Mouse (Mus musculus) MEL (cell line): ENCODE results near the gene Dctd. TPM values are rescaled to one million over a fixed set of nuclear protein-coding genes. Genes with fewer than 3 reads are reported as not detected.

Source experiments
- DNase-seq: peaks from one replicate; pipeline ENCODE4 v3.0.0; 2011; ENCODE audit warnings: low read depth, low spot score
- H3K27ac ChIP-seq: 2 replicates; pipeline ENCODE4 v1.5.1; 2012; ENCODE audit warnings: low read depth, mild to moderate bottlenecking, control low read depth, low read length, moderate library complexity; ENCODE audit not compliant: control insufficient read depth
- H3K27me3 ChIP-seq, 2 experiments: fragments of 150-350 bp in 1 of 2; sonication (generic) in 1 of 2; 2 replicates each; pipeline ENCODE4 v1.6.1; 2012; ENCODE audit warnings: low read length in 2 of 2, mild to moderate bottlenecking in 2 of 2, improper control_type of control experiment in 1 of 2, moderate library complexity in 1 of 2; ENCODE audit not compliant: insufficient read depth in 2 of 2, control insufficient read depth in 1 of 2
- H3K36me3 ChIP-seq, 2 experiments: 2 replicates each; pipeline ENCODE4 v1.6.1; 2012 to 2014; ENCODE audit warnings: low read length in 2 of 2, improper control_type of control experiment in 1 of 2, inconsistent platforms in 1 of 2, mild to moderate bottlenecking in 1 of 2; ENCODE audit not compliant: insufficient read depth in 2 of 2, control insufficient read depth in 1 of 2
- H3K4me1 ChIP-seq, 2 experiments: fragments of 150-350 bp in 1 of 2; sonication (generic) in 1 of 2; 2 replicates each; pipeline ENCODE4 v1.6.1; 2012; ENCODE audit warnings: low read length in 2 of 2, improper control_type of control experiment in 1 of 2, mild to moderate bottlenecking in 1 of 2; ENCODE audit not compliant: insufficient read depth in 2 of 2, control insufficient read depth in 1 of 2
- H3K4me3 ChIP-seq, 2 experiments: fragments of 150-350 bp in 1 of 2; sonication (generic) in 1 of 2; 2 replicates each; pipeline ENCODE4 v1.5.1; 2012; ENCODE audit warnings: low read depth in 2 of 2, low read length in 2 of 2, mild to moderate bottlenecking in 2 of 2, moderate library complexity in 2 of 2, control low read depth in 1 of 2, improper control_type of control experiment in 1 of 2; ENCODE audit not compliant: control insufficient read depth in 1 of 2, insufficient read depth in 1 of 2
- H3K79me2 ChIP-seq: 2 replicates; pipeline ENCODE4 v1.6.1; 2012; ENCODE audit warnings: mild to moderate bottlenecking, low read length, moderate library complexity; ENCODE audit not compliant: control insufficient read depth, poor library complexity, insufficient read depth
- H3K9ac ChIP-seq: 2 replicates; pipeline ENCODE4 v1.6.1; 2012; ENCODE audit warnings: low read depth, mild to moderate bottlenecking, control low read depth, low read length, moderate library complexity; ENCODE audit not compliant: control insufficient read depth, poor library complexity, severe bottlenecking
- H3K9me3 ChIP-seq: fragments of 150-350 bp; sonication (generic); replicated peaks from 2 replicates; pipeline ENCODE4 v1.6.1; 2012; ENCODE audit warnings: mild to moderate bottlenecking, low read length, improper control_type of control experiment, moderate library complexity; ENCODE audit not compliant: insufficient read depth
- CHD1 ChIP-seq: IDR thresholded peaks from 2 replicates; pipeline ENCODE4 v1.6.1; 2012; ENCODE audit warnings: low read depth, mild to moderate bottlenecking, inconsistent platforms, low read length, improper control_type of control experiment
- CHD2 ChIP-seq: IDR thresholded peaks from 2 replicates; pipeline ENCODE4 v1.6.1; 2011; ENCODE audit warnings: low read length, improper control_type of control experiment
- E2F4 ChIP-seq: IDR thresholded peaks from 2 replicates; pipeline ENCODE4 v1.6.1; 2011; ENCODE audit warnings: low read depth, low read length, improper control_type of control experiment, borderline replicate concordance
- GABPA ChIP-seq: IDR thresholded peaks from 2 replicates; pipeline ENCODE4 v1.6.1; 2012; ENCODE audit warnings: low read depth, mild to moderate bottlenecking, inconsistent platforms, low read length, improper control_type of control experiment, moderate library complexity
- GATA1 ChIP-seq: IDR thresholded peaks from 2 replicates; pipeline ENCODE4 v1.6.1; 2011; ENCODE audit warnings: low read depth, low read length, improper control_type of control experiment
- HCFC1 ChIP-seq: IDR thresholded peaks from 2 replicates; pipeline ENCODE4 v1.6.1; 2012; ENCODE audit warnings: low read depth, mild to moderate bottlenecking, inconsistent platforms, low read length, improper control_type of control experiment, moderate library complexity
- JUND ChIP-seq: IDR thresholded peaks from 2 replicates; pipeline ENCODE4 v1.6.1; 2011; ENCODE audit warnings: low read depth, mild to moderate bottlenecking, improper control_type of control experiment, low read length
- KAT2A ChIP-seq: conservative IDR thresholded peaks from 2 replicates; pipeline ENCODE4 v1.6.1; 2012; ENCODE audit warnings: low read depth, low read length, improper control_type of control experiment, inconsistent platforms
- MAX ChIP-seq: IDR thresholded peaks from 2 replicates; pipeline ENCODE4 v1.6.1; 2011; ENCODE audit warnings: low read length, improper control_type of control experiment
- MEF2A ChIP-seq: IDR thresholded peaks from 2 replicates; pipeline ENCODE4 v1.6.1; 2014; ENCODE audit warnings: low read depth, mild to moderate bottlenecking, inconsistent platforms, low read length, improper control_type of control experiment; ENCODE audit not compliant: poor library complexity, insufficient replicate concordance, severe bottlenecking; ENCODE audit errors: extremely low read depth
- MXI1 ChIP-seq: IDR thresholded peaks from 2 replicates; pipeline ENCODE4 v1.6.1; 2011; ENCODE audit warnings: mild to moderate bottlenecking, low read depth, low read length, improper control_type of control experiment
- MYB ChIP-seq: IDR thresholded peaks from 2 replicates; pipeline ENCODE4 v1.6.1; 2011; ENCODE audit warnings: mild to moderate bottlenecking, low read depth, low read length, improper control_type of control experiment
- NELFE ChIP-seq: IDR thresholded peaks from 2 replicates; pipeline ENCODE4 v1.6.1; 2011; ENCODE audit warnings: low read depth, low read length, improper control_type of control experiment
- POLR2AphosphoS5 ChIP-seq: IDR thresholded peaks from 2 replicates; pipeline ENCODE4 v1.6.1; 2012; ENCODE audit warnings: low read depth, borderline replicate concordance, mild to moderate bottlenecking, inconsistent platforms, low read length, moderate library complexity, mixed read lengths
- RCOR1 ChIP-seq: IDR thresholded peaks from 2 replicates; pipeline ENCODE4 v1.6.1; 2012; ENCODE audit warnings: low read depth, mild to moderate bottlenecking, inconsistent platforms, low read length, improper control_type of control experiment
- SIN3A ChIP-seq: IDR thresholded peaks from 2 replicates; pipeline ENCODE4 v1.6.1; 2012; ENCODE audit warnings: low read length, improper control_type of control experiment, inconsistent platforms
- TAL1 ChIP-seq: IDR thresholded peaks from 2 replicates; pipeline ENCODE4 v1.6.1; 2012; ENCODE audit warnings: mild to moderate bottlenecking, inconsistent platforms, low read length, moderate library complexity, mixed read lengths
- TBP ChIP-seq: IDR thresholded peaks from 2 replicates; pipeline ENCODE4 v1.8.0; 2011; ENCODE audit warnings: low read depth, low read length, improper control_type of control experiment
- UBTF ChIP-seq: IDR thresholded peaks from 2 replicates; pipeline ENCODE4 v1.6.1; 2012; ENCODE audit warnings: low read depth, mild to moderate bottlenecking, inconsistent platforms, low read length, improper control_type of control experiment, moderate library complexity, borderline replicate concordance; ENCODE audit not compliant: insufficient read depth
- ZC3H11A ChIP-seq: IDR thresholded peaks from 2 replicates; pipeline ENCODE4 v1.6.1; 2012; ENCODE audit warnings: low read depth, mild to moderate bottlenecking, inconsistent platforms, low read length, improper control_type of control experiment
- ZKSCAN1 ChIP-seq: IDR thresholded peaks from 2 replicates; pipeline ENCODE4 v1.6.1; 2012; ENCODE audit warnings: low read depth, mild to moderate bottlenecking, inconsistent platforms, low read length, improper control_type of control experiment, moderate library complexity
- ZMIZ1 ChIP-seq: IDR thresholded peaks from 2 replicates; pipeline ENCODE4 v1.6.1; 2012; ENCODE audit warnings: low read depth, mild to moderate bottlenecking, inconsistent platforms, low read length, improper control_type of control experiment, moderate library complexity
- polyA plus RNA-seq, 2 experiments: library from polyadenylated mRNA; stranded (reverse) in 1 of 2; unstranded in 1 of 2; fragments of >175 nt in 1 of 2; fragments of >200 nt in 1 of 2; gene quantifications; 2 replicates each; pipeline versions ENCODE4 v1.2.1 to v1.2.4; 2012; ENCODE audit warnings: low replicate concordance in 2 of 2, low read depth in 1 of 2; ENCODE audit not compliant: insufficient read length in 2 of 2, insufficient read depth in 1 of 2, missing spikeins in 1 of 2
- total RNA-seq: library from RNA; depleted of rRNA; stranded (reverse); fragments of 300-350 nt; gene quantifications from 2 replicates; pipeline ENCODE4 v1.2.3, GENCODE M21; 2012

Dctd gene
- total and polyA plus RNA-seq, 3 experiments: 59.5 to 79.9 (median 78.0) TPM

GRCm38 (mm10) chr8:48063526-48064072, 35.3 kb upstream of the Dctd start:
- no peak overlapping the region for H3K4me3 ChIP-seq
- no peaks in the 10 kb centered on the region for H3K4me1 ChIP-seq
- no peaks in the 10 kb centered on the region for H3K9me3 ChIP-seq
- no peaks in the 10 kb centered on the region for H3K36me3 ChIP-seq
- H3K79me2 ChIP-seq: no peaks in the 10 kb centered on the region
- DNase-seq: no peak
- no peak overlapping the region for H3K27ac ChIP-seq
- no peak for TF ChIP-seq HCFC1
- H3K27me3 ChIP-seq: no peaks in the 10 kb centered on the region
- no peak overlapping the region for H3K9ac ChIP-seq

GRCm38 (mm10) chr8:48074149-48074548, 24.7 kb upstream of the Dctd start:
- Histone ChIP-seq H3K9ac (no peak overlapping the region), H3K4me1 (no peaks in the 10 kb centered on the region), H3K27me3 (peaks cover 0 to 2% of the 10 kb centered on the region in 2 experiments; a peak in 1 of 4 replicates), H3K4me3 (no peak overlapping the region), H3K9me3 (no peaks in the 10 kb centered on the region), H3K79me2 (no peaks in the 10 kb centered on the region), H3K27ac (no peak overlapping the region), H3K36me3 (no peaks in the 10 kb centered on the region)
- TF ChIP-seq ZMIZ1 (no peak), TBP (no peak), CHD1 (no peak), CHD2 (no peak), ZKSCAN1 (no peak), RCOR1 (no peak), SIN3A (no peak), MEF2A (no peak), UBTF (no peak)
- DNase-seq: no peak

GRCm38 (mm10) chr8:48082343-48082742, 16.5 kb upstream of the Dctd start:
- Histone ChIP-seq H3K27ac (no peak overlapping the region), H3K9me3 (no peaks in the 10 kb centered on the region), H3K27me3 (no peaks in the 10 kb centered on the region), H3K4me1 (no peaks in the 10 kb centered on the region), H3K9ac (no peak overlapping the region), H3K79me2 (no peaks in the 10 kb centered on the region), H3K36me3 (no peaks in the 10 kb centered on the region), H3K4me3 (no peak overlapping the region)
- TF ChIP-seq GATA1 (no peak), POLR2AphosphoS5 (no peak), NELFE (no peak), E2F4 (no peak), MXI1 (no peak), GABPA (no peak), TBP (no peak), JUND (no peak), TAL1 (no peak), MEF2A (no peak), ZC3H11A (no peak), KAT2A (no peak), MAX (no peak), CHD2 (no peak), MYB (no peak)
- no peak for DNase-seq
